Mouse (Mus musculus): Measurements from ENCODE around the gene Sdccag8.

- no peak for TF ChIP-seq CTCF (IDR thresholded peaks at IDR 0.05; ENCODE audit: low read depth)
- TF ChIP-seq EP300 (optimal IDR thresholded peaks at IDR 0.05) = no peak
Measured at GRCm38 (mm10) chr1:176826931-176827330, 12.5 kb downstream of the Sdccag8 start.

Measured in stomach, postnatal 0 days (tissue).